Mouse (Mus musculus): Measurements from ENCODE around the gene Atp5j. TPM values are rescaled to one million over a fixed set of nuclear protein-coding genes. Genes with fewer than 3 reads are reported as not detected.

Atp5j gene
- polyA plus RNA-seq (2015; fragmentation: Nextera tagmentation; extraction: Ambion mirVana): 1,740 and 2,088 TPM in 2 replicates

GRCm38 (mm10) chr16:84835441-84835822 is at the start of gene Atp5j:
Atp5j (minus strand) TSS chr16:84835625.

GRCm38 (mm10) chr16:84834745-84835440 is 532 bp downstream of the Atp5j start, which contains the start of gene Gabpa:
Gabpa (plus strand) TSS chr16:84834925.

Other genes with a start within 250 kb of the Atp5j start
- gene Mrpl39, start 99.9 kb downstream of the Atp5j start, polyA plus RNA-seq (2015; fragmentation: Nextera tagmentation; extraction: Ambion mirVana): 47.8 and 51.0 TPM in 2 replicates
- 27.4 and 33.6 TPM in 2 replicates for gene Jam2, start 61.5 kb downstream of the Atp5j start, polyA plus RNA-seq (2015; fragmentation: Nextera tagmentation; extraction: Ambion mirVana)
- gene Gabpa, start 700 bp downstream of the Atp5j start, polyA plus RNA-seq (2015; fragmentation: Nextera tagmentation; extraction: Ambion mirVana): 18.3 and 19.1 TPM in 2 replicates

Measured in skeletal muscle tissue, postnatal 0 days (tissue).